Mouse (Mus musculus): Measurements from ENCODE around the gene Bmp6.

GRCm38 (mm10) chr13:38486767-38487166, 141.9 kb downstream of the Bmp6 start:
- TF ChIP-seq CTCF (IDR thresholded peaks at IDR 0.05; ENCODE audit: borderline replicate concordance, insufficient read depth, low read depth, low read length): no peak
- TF ChIP-seq POLR2A (IDR thresholded peaks at IDR 0.05; ENCODE audit: borderline replicate concordance, insufficient read depth, low read length): no peak

Measured in cerebellum, adult 2 months (tissue).